Mouse (Mus musculus) limb, embryonic 11.5 days (tissue): ENCODE results near the gene 4930402F06Rik. TPM values are rescaled to one million over a fixed set of nuclear protein-coding genes. Genes with fewer than 3 reads are reported as not detected.

Experiments
- ATAC-seq: fragments of 200-750 bp; cut with Nextera tagmentation; 2 replicates; pipeline ENCODE4 v1.8.0; 2017; ENCODE audit warnings: low read depth; ENCODE audit not compliant: insufficient number of reproducible peaks, low FRiP score, low TSS enrichment
- DNase-seq: peaks from one replicate; pipeline ENCODE4 v3.0.0-alpha.2; 2015; ENCODE audit warnings: low spot score
- H3K27ac ChIP-seq: fragments of 300-500 bp; sonication (generic); replicated peaks from 2 replicates; pipeline ENCODE4 v1.5.1; 2014; ENCODE audit warnings: low read depth, mild to moderate bottlenecking, low read length
- H3K27me3 ChIP-seq: fragments of 300-500 bp; sonication (generic); 2 replicates; pipeline ENCODE4 v1.6.1; 2014; ENCODE audit warnings: mild to moderate bottlenecking, low read length, mixed read lengths; ENCODE audit not compliant: control insufficient read depth, insufficient read depth
- H3K36me3 ChIP-seq: fragments of 300-500 bp; sonication (generic); 2 replicates; pipeline ENCODE4 v1.6.1; 2014; ENCODE audit warnings: mild to moderate bottlenecking, low read length, moderate library complexity, mixed read lengths; ENCODE audit not compliant: control insufficient read depth, insufficient read depth
- H3K4me1 ChIP-seq: fragments of 300-500 bp; sonication (generic); 2 replicates; pipeline ENCODE4 v1.6.1; 2014; ENCODE audit warnings: low read length, mixed read lengths; ENCODE audit not compliant: control insufficient read depth, insufficient read depth
- H3K4me2 ChIP-seq: fragments of 300-500 bp; sonication (generic); 2 replicates; pipeline ENCODE4 v1.6.1; 2014; ENCODE audit warnings: low read depth, mild to moderate bottlenecking, moderate library complexity; ENCODE audit not compliant: severe bottlenecking
- H3K4me3 ChIP-seq: fragments of 300-500 bp; sonication (generic); 2 replicates; pipeline ENCODE4 v1.5.1; 2014; ENCODE audit warnings: low read depth, low read length
- H3K9ac ChIP-seq: fragments of 300-500 bp; sonication (generic); 2 replicates; pipeline ENCODE4 v1.6.1; 2014; ENCODE audit warnings: mild to moderate bottlenecking, low read length
- H3K9me3 ChIP-seq: fragments of 300-500 bp; sonication (generic); 2 replicates; pipeline ENCODE4 v1.6.1; 2016; ENCODE audit warnings: low read length; ENCODE audit not compliant: control insufficient read depth
- WGBS: fragments of 180-500 bp; shearing (Covaris S2); extraction: QIAGEN DNeasy Blood & Tissue Kit; methylation state at CpG from one replicate; pipeline ENCODE4 v1.1.7; 2014; 5-methylcytosine and 5-hydroxymethylcytosine counted together
- polyA plus RNA-seq: library from polyadenylated mRNA; unstranded; fragments of >200 nt; fragmentation: Nextera tagmentation; extraction: Ambion mirVana; gene quantifications from 2 replicates; pipeline ENCODE4 v1.2.1, GENCODE M21; 2014

Gene 4930402F06Rik
- polyA plus RNA-seq = not detected in 2 replicates

- Histone ChIP-seq H3K9ac (no peak within 1 kb of the TSS), H3K4me1 (no peaks in the 10 kb centered on the region), H3K4me3 (no peak within 1 kb of the TSS), H3K27me3 (no peaks in the 10 kb centered on the region), H3K36me3 (no peaks in the 10 kb centered on the region), H3K4me2 (no peak within 1 kb of the TSS), H3K9me3 (no peaks in the 10 kb centered on the region), H3K27ac (no peak within 1 kb of the TSS)
- WGBS = 78% methylated on average over 5 of the region's 5 CpGs
- no peak for DNase-seq
- ATAC-seq = no peak
Observed at GRCm38 (mm10) chr2:35397096-35397495, at the start of gene 4930402F06Rik. TSS of gene 4930402F06Rik (minus strand) at chr2:35397175.

- Histone ChIP-seq H3K4me1 (peaks cover 28% of the 10 kb centered on the region), H3K27me3 (no peaks in the 10 kb centered on the region), H3K9ac (no peak overlapping the region), H3K4me2 (no peak overlapping the region), H3K9me3 (no peaks in the 10 kb centered on the region), H3K36me3 (no peaks in the 10 kb centered on the region), H3K27ac (no peak overlapping the region), H3K4me3 (no peak overlapping the region)
- DNase-seq = no peak
- 78% methylated on average over 5 of the region's 5 CpGs for WGBS
- ATAC-seq = no peak
Observed at GRCm38 (mm10) chr2:35446300-35446699, 49.3 kb upstream of the 4930402F06Rik start.

- Histone ChIP-seq H3K4me2 (no peak overlapping the region), H3K4me1 (peaks cover 28% of the 10 kb centered on the region), H3K9me3 (no peaks in the 10 kb centered on the region), H3K4me3 (no peak overlapping the region), H3K27ac (no peak overlapping the region), H3K36me3 (no peaks in the 10 kb centered on the region), H3K9ac (no peak overlapping the region), H3K27me3 (no peaks in the 10 kb centered on the region)
- no peak for ATAC-seq
- no peak for DNase-seq
- WGBS = 81% methylated on average over 7 of the region's 7 CpGs
Observed at GRCm38 (mm10) chr2:35445610-35446009, 48.6 kb upstream of the 4930402F06Rik start.

- Histone ChIP-seq H3K9ac (no peak overlapping the region), H3K27me3 (no peaks in the 10 kb centered on the region), H3K27ac (no peak overlapping the region), H3K9me3 (no peaks in the 10 kb centered on the region), H3K36me3 (no peaks in the 10 kb centered on the region), H3K4me1 (peaks cover 28% of the 10 kb centered on the region), H3K4me2 (no peak overlapping the region), H3K4me3 (no peak overlapping the region)
- WGBS = 63% methylated on average over 6 of the region's 6 CpGs
- no peak for DNase-seq
- ATAC-seq = no peak
Observed at GRCm38 (mm10) chr2:35444764-35445262, 47.8 kb upstream of the 4930402F06Rik start.

- H3K36me3 ChIP-seq = no peaks in the 10 kb centered on the region
- H3K4me1 ChIP-seq = peaks cover 28% of the 10 kb centered on the region
- no peak overlapping the region for H3K4me2 ChIP-seq
- no peaks in the 10 kb centered on the region for H3K27me3 ChIP-seq
- ATAC-seq = no peak
- H3K9ac ChIP-seq = no peak overlapping the region
- no peak overlapping the region for H3K27ac ChIP-seq
- H3K9me3 ChIP-seq = no peaks in the 10 kb centered on the region
- H3K4me3 ChIP-seq = no peak overlapping the region
- DNase-seq = no peak
- 59% methylated on average over 16 of the region's 16 CpGs for WGBS
Observed at GRCm38 (mm10) chr2:35443981-35444763, 47.2 kb upstream of the 4930402F06Rik start.

- 37% methylated on average over 5 of the region's 5 CpGs for WGBS
- ATAC-seq (no peak), DNase-seq (no peak)
- no peaks in the 10 kb centered on the region for H3K9me3 ChIP-seq
- no peaks in the 10 kb centered on the region for H3K27me3 ChIP-seq
- H3K9ac ChIP-seq = no peak overlapping the region
- H3K36me3 ChIP-seq = no peaks in the 10 kb centered on the region
- H3K27ac ChIP-seq = no peak overlapping the region
- H3K4me3 ChIP-seq = no peak overlapping the region
- no peak overlapping the region for H3K4me2 ChIP-seq
- peaks cover 24% of the 10 kb centered on the region for H3K4me1 ChIP-seq
Observed at GRCm38 (mm10) chr2:35443325-35443724, 46.4 kb upstream of the 4930402F06Rik start.

- ATAC-seq = no peak
- Histone ChIP-seq H3K27me3 (no peaks in the 10 kb centered on the region), H3K4me2 (no peak overlapping the region), H3K9me3 (no peaks in the 10 kb centered on the region), H3K9ac (no peak overlapping the region), H3K27ac (no peak overlapping the region), H3K36me3 (no peaks in the 10 kb centered on the region), H3K4me1 (peaks cover 14% of the 10 kb centered on the region), H3K4me3 (no peak overlapping the region)
- DNase-seq = no peak
- 90% methylated on average over 6 of the region's 6 CpGs for WGBS
Observed at GRCm38 (mm10) chr2:35442079-35442478, 45.1 kb upstream of the 4930402F06Rik start.

- H3K4me1 ChIP-seq = peaks cover 14% of the 10 kb centered on the region
- no peak overlapping the region for H3K9ac ChIP-seq
- H3K4me2 ChIP-seq = no peak overlapping the region
- no peak for ATAC-seq
- no peak for DNase-seq
- 83% methylated on average over 6 of the region's 6 CpGs for WGBS
- no peaks in the 10 kb centered on the region for H3K27me3 ChIP-seq
- no peaks in the 10 kb centered on the region for H3K9me3 ChIP-seq
- H3K4me3 ChIP-seq = no peak overlapping the region
- H3K36me3 ChIP-seq = no peaks in the 10 kb centered on the region
- no peak overlapping the region for H3K27ac ChIP-seq
Observed at GRCm38 (mm10) chr2:35441419-35441818, 44.4 kb upstream of the 4930402F06Rik start.
